In the genomic region with DNA sequence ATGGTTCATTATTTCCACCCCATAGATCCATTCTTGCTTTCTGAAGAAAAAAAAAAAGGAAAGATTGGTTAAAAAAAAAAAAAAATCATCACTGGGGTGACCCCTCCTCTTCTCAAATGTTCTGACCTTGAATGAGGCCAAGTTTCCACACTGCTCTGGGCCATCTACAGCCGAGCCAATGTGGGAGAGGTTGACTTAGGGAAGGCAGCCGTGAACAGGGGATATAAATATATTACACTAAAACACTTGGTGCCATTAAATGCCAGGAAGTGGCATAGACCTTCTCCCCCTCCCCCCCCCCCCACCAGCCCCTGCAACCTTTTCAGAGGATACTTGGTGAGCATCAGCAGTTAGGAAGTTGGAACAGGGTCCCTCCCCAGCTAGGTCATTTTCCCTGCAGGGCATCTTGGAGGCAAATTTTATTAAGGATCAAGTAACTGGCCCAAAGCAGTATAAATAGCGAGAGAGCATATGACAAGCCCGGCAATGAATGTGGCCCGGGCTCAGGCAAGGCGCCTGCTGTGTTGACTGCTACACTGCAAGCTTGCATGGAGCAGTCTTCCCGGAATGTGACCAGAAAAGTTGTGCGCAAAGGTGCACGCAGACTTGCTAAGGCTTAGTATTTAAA, we compare ENCODE assay signal across 12 mouse cellular contexts.
DNase-seq lines count a peak whose midpoint lies in the region; ATAC-seq and TF ChIP-seq lines count a peak whose summit lies in the region.
"Had no signal": no experiment of that assay in that cellular context is flagged by ENCODE, and none has a peak within 500 bp of the region (broad histone marks: within the 10 kb centered on the region; RNA-seq: fewer than 3 reads in every experiment).

No protein-coding gene starts in this region.

- H3K4me3 ChIP-seq in liver, postnatal 0 days (ENCODE audit: low read depth, low read length): no peak overlapping the region
- H3K4me3 ChIP-seq in liver, embryonic 11.5 days (ENCODE audit: low read depth, low read length): no peak overlapping the region
- H3K4me3 ChIP-seq in heart, embryonic 14.5 days (ENCODE audit: control insufficient read depth in 1 of 2, insufficient read depth in 1 of 2, low read depth in 1 of 2, low read length in 2 of 2): no peak overlapping the region
- H3K4me3 ChIP-seq in kidney, embryonic 15.5 days (replicated peaks): no peak overlapping the region
- H3K4me3 ChIP-seq in midbrain, postnatal 0 days (ENCODE audit: low read depth, low read length): no peak overlapping the region
- H3K4me3 ChIP-seq: neural tube, embryonic 12.5 days had no signal

- TF ChIP-seq CTCF in liver, postnatal 0 days (IDR thresholded peaks at IDR 0.05; ENCODE audit: low read depth): no peak
- no peak for TF ChIP-seq CTCF in midbrain, postnatal 0 days (IDR thresholded peaks at IDR 0.05)

- H3K4me1 ChIP-seq in liver, postnatal 0 days (ENCODE audit: insufficient read depth): peaks cover 21% of the 10 kb centered on the region
- no peaks in the 10 kb centered on the region for H3K4me1 ChIP-seq in liver, embryonic 11.5 days (replicated peaks; ENCODE audit: control insufficient read depth, insufficient read depth, low read length)
- H3K4me1 ChIP-seq in heart, embryonic 14.5 days (ENCODE audit: control insufficient read depth in 2 of 2, insufficient read depth in 2 of 2, low read length in 2 of 2): peaks cover 8 to 22% of the 10 kb centered on the region in 2 experiments
- H3K4me1 ChIP-seq in kidney, embryonic 15.5 days: peaks cover 19% of the 10 kb centered on the region; the same call in 1 of the 2 replicates
- H3K4me1 ChIP-seq in midbrain, postnatal 0 days (ENCODE audit: insufficient read depth, low read length): no peaks in the 10 kb centered on the region
- H3K4me1 ChIP-seq: neural tube, embryonic 12.5 days had no signal

- H3K4me2 ChIP-seq in liver, postnatal 0 days (ENCODE audit: low read depth, low read length): no peak overlapping the region
- H3K4me2 ChIP-seq in liver, embryonic 11.5 days: no peak overlapping the region
- H3K4me2 ChIP-seq in heart, embryonic 14.5 days (ENCODE audit: low read length): peak overlapping the region; percentile 50
- no peak overlapping the region for H3K4me2 ChIP-seq in kidney, embryonic 15.5 days
- H3K4me2 ChIP-seq in midbrain, postnatal 0 days (ENCODE audit: low read depth, low read length, poor library complexity, severe bottlenecking): no peak overlapping the region
- H3K4me2 ChIP-seq: neural tube, embryonic 12.5 days had no signal

- no peak overlapping the region for H3K9ac ChIP-seq in liver, postnatal 0 days (replicated peaks)
- no peak overlapping the region for H3K9ac ChIP-seq in liver, embryonic 11.5 days (ENCODE audit: low read depth, low read length)
- no peak overlapping the region for H3K9ac ChIP-seq in heart, embryonic 14.5 days (ENCODE audit: low read length)
- no peak overlapping the region for H3K9ac ChIP-seq in kidney, embryonic 15.5 days
- H3K9ac ChIP-seq in midbrain, postnatal 0 days (replicated peaks; ENCODE audit: low read length, poor library complexity, severe bottlenecking): no peak overlapping the region
- H3K9ac ChIP-seq: neural tube, embryonic 12.5 days had no signal

- H3K9me3 ChIP-seq in liver, postnatal 0 days (ENCODE audit: low read length): no peaks in the 10 kb centered on the region
- no peaks in the 10 kb centered on the region for H3K9me3 ChIP-seq in liver, embryonic 11.5 days (ENCODE audit: control insufficient read depth, low read length)
- no peaks in the 10 kb centered on the region for H3K9me3 ChIP-seq in heart, embryonic 14.5 days (ENCODE audit: control insufficient read depth, low read length)
- H3K9me3 ChIP-seq in kidney, embryonic 15.5 days (replicated peaks): no peaks in the 10 kb centered on the region
- H3K9me3 ChIP-seq in midbrain, postnatal 0 days (ENCODE audit: low read length): no peaks in the 10 kb centered on the region
- H3K9me3 ChIP-seq: neural tube, embryonic 12.5 days had no signal

- H3K36me3 ChIP-seq in liver, postnatal 0 days (replicated peaks; ENCODE audit: insufficient read depth, low read length): no peaks in the 10 kb centered on the region
- no peaks in the 10 kb centered on the region for H3K36me3 ChIP-seq in liver, embryonic 11.5 days (ENCODE audit: control insufficient read depth, insufficient read depth, low read length)
- H3K36me3 ChIP-seq in heart, embryonic 14.5 days (ENCODE audit: control insufficient read depth, insufficient read depth, low read length): no peaks in the 10 kb centered on the region
- H3K36me3 ChIP-seq in kidney, embryonic 15.5 days: no peaks in the 10 kb centered on the region
- H3K36me3 ChIP-seq in midbrain, postnatal 0 days (ENCODE audit: insufficient read depth, low read length): no peaks in the 10 kb centered on the region
- H3K36me3 ChIP-seq: neural tube, embryonic 12.5 days had no signal

- H3K27ac ChIP-seq in liver, postnatal 0 days (ENCODE audit: low read depth): peak overlapping the region; percentile 78; the same call in 1 of the 2 replicates
- H3K27ac ChIP-seq in liver, embryonic 11.5 days (ENCODE audit: low read depth, low read length): no peak overlapping the region
- H3K27ac ChIP-seq in heart, embryonic 14.5 days (replicated peaks in 1 of 2; ENCODE audit: control insufficient read depth in 1 of 2, insufficient read depth in 1 of 2, low read depth in 2 of 2, low read length in 2 of 2): peak overlapping the region; percentile 14 to 64; a peak in 3 of 4 replicates
- H3K27ac ChIP-seq in kidney, embryonic 15.5 days: no peak overlapping the region
- H3K27ac ChIP-seq in midbrain, postnatal 0 days (ENCODE audit: low read depth, low read length): no peak overlapping the region
- H3K27ac ChIP-seq: neural tube, embryonic 12.5 days had no signal

- no peak for DNase-seq in liver, postnatal 0 days
- DNase-seq in liver, embryonic 11.5 days (ENCODE audit: low spot score): no peak
- no peak for DNase-seq in layer of hippocampus, postnatal 14 days (ENCODE audit: low spot score in 2 of 2)
- DNase-seq in layer of hippocampus, postnatal 36 days: no peak
- DNase-seq in right cerebral cortex, adult 2 months (ENCODE audit: low spot score in 2 of 2): no peak
- DNase-seq in midbrain, postnatal 0 days (ENCODE audit: low spot score): no peak
- DNase-seq: left cerebral cortex, postnatal 4 days; spleen, adult 18-20 months; thymus, postnatal 14 days had no signal

- TF ChIP-seq EP300 in liver, postnatal 0 days (IDR thresholded peaks at IDR 0.05; ENCODE audit: low read depth): no peak

- ATAC-seq in liver, postnatal 0 days: peak; percentile 47; the same call in 1 of the 2 replicates
- ATAC-seq in liver, embryonic 11.5 days (replicated peaks; ENCODE audit: low FRiP score): no peak
- ATAC-seq in heart, embryonic 14.5 days (ENCODE audit: insufficient number of reproducible peaks, insufficient read depth, low FRiP score, low read depth): no peak
- ATAC-seq in kidney, embryonic 15.5 days (replicated peaks; ENCODE audit: low FRiP score): peak; percentile 80
- no peak for ATAC-seq in midbrain, postnatal 0 days (ENCODE audit: low FRiP score)

- H3K27me3 ChIP-seq in liver, postnatal 0 days (ENCODE audit: insufficient read depth, low read length): no peaks in the 10 kb centered on the region
- no peaks in the 10 kb centered on the region for H3K27me3 ChIP-seq in liver, embryonic 11.5 days (replicated peaks; ENCODE audit: control insufficient read depth, insufficient read depth, low read length)
- no peaks in the 10 kb centered on the region for H3K27me3 ChIP-seq in heart, embryonic 14.5 days (ENCODE audit: control insufficient read depth, insufficient read depth, low read length)
- no peaks in the 10 kb centered on the region for H3K27me3 ChIP-seq in kidney, embryonic 15.5 days
- no peaks in the 10 kb centered on the region for H3K27me3 ChIP-seq in midbrain, postnatal 0 days (ENCODE audit: insufficient read depth, low read length)
- H3K27me3 ChIP-seq: neural tube, embryonic 12.5 days had no signal

- 81% methylated on average over 9 of the region's 9 CpGs for WGBS in liver, postnatal 0 days (ENCODE audit: insufficient replicate concordance)
- WGBS in liver, embryonic 11.5 days: 82% methylated on average over 9 of the region's 9 CpGs
- 37% methylated on average over 9 of the region's 9 CpGs for WGBS in heart, embryonic 14.5 days
- 50% methylated on average over 9 of the region's 9 CpGs for WGBS in kidney, embryonic 15.5 days
- WGBS in midbrain, postnatal 0 days: 87% methylated on average over 9 of the region's 9 CpGs

Comparison
In these comparisons a context has a peak if more than half of its experiments do, and no peak if none do; other contexts are left out.
1. ATAC-seq: peak in liver, postnatal 0 days (single experiment) and kidney, embryonic 15.5 days (single experiment); none in liver, embryonic 11.5 days (single experiment), heart, embryonic 14.5 days (single experiment) and midbrain, postnatal 0 days (single experiment).
2. H3K27ac ChIP-seq: peak in liver, postnatal 0 days (single experiment) and heart, embryonic 14.5 days (2 of 2); none in liver, embryonic 11.5 days (single experiment), kidney, embryonic 15.5 days (single experiment) and midbrain, postnatal 0 days (single experiment).